Mouse (Mus musculus) embryonic facial prominence, embryonic 10.5 days (tissue): Measurements from ENCODE around the gene Frmd4a. TPM values are rescaled to one million over a fixed set of nuclear protein-coding genes. Genes with fewer than 3 reads are reported as not detected.

Experiments used
- DNase-seq: peaks from one replicate; pipeline ENCODE4 v3.0.0-alpha.2; 2017; ENCODE audit warnings: low spot score
- H3K27ac ChIP-seq: fragments of 300-500 bp; sonication (generic); replicated peaks from 2 replicates; pipeline ENCODE4 v1.5.1; 2016; ENCODE audit warnings: mild to moderate bottlenecking
- H3K27me3 ChIP-seq: fragments of 300-500 bp; sonication (generic); replicated peaks from 2 replicates; pipeline ENCODE4 v1.6.1; 2016; ENCODE audit warnings: low read depth, mild to moderate bottlenecking; ENCODE audit not compliant: poor library complexity, severe bottlenecking
- H3K36me3 ChIP-seq: fragments of 300-500 bp; sonication (generic); replicated peaks from 2 replicates; pipeline ENCODE4 v1.6.1; 2016; ENCODE audit warnings: mild to moderate bottlenecking, moderate library complexity
- H3K4me1 ChIP-seq: fragments of 300-500 bp; sonication (generic); 2 replicates; pipeline ENCODE4 v1.6.1; 2016
- H3K4me3 ChIP-seq: fragments of 300-500 bp; sonication (generic); 2 replicates; pipeline ENCODE4 v1.5.1; 2016; ENCODE audit warnings: mild to moderate bottlenecking, moderate library complexity
- H3K9me3 ChIP-seq: fragments of 300-500 bp; sonication (generic); 2 replicates; pipeline ENCODE4 v1.6.1; 2016; ENCODE audit warnings: mild to moderate bottlenecking
- WGBS: fragments of 180-500 bp; shearing (Covaris S2); methylation state at CpG from one replicate; pipeline ENCODE4 v1.1.7; 2016; 5-methylcytosine and 5-hydroxymethylcytosine counted together
- polyA plus RNA-seq: library from polyadenylated mRNA; unstranded; fragments of >200 nt; fragmentation: Nextera tagmentation; extraction: Ambion mirVana; gene quantifications from 2 replicates; pipeline ENCODE4 v1.2.1, GENCODE M21; 2016

Frmd4a gene
- polyA plus RNA-seq, 1 experiment from 2014 or later: 48.8 TPM

DNA sequence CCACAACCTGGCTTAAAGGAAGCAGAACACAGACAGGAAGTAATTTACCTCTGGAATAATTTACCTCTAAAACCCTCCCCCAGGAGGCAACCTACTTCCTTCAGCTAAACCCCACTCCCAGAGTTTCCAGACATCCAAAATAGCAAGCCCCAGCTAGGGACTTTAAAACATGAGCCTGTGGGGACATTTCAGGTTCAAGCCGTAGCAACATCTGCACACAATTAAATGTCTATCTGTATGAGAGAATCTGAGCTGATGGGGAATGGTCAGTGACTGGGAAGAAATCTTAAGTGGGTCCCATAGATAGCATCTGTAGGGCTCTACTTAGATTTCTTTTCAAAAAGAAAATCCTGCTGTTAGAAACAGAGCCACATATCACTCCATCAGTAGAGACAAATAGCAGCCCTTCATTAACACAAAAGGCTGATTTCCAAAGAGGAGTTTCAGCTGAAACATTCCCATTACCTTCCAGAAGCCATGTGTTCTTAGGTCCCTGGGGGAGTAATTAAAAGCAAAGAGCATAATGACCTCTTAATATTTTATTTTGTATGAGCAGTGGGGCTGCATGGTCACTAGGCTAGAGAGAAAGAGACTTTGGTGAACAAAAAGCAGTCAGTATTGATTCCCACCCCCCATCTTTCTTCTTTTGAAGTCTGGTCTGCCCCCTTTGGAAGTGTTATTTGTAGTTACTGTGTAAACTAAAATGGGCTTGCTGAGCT lies 505.4 kb downstream of the Frmd4a start:
- Histone ChIP-seq H3K4me3 (no peak overlapping the region), H3K36me3 (peaks cover 55% of the 10 kb centered on the region), H3K4me1 (peaks cover 15% of the 10 kb centered on the region), H3K27ac (no peak overlapping the region), H3K27me3 (no peaks in the 10 kb centered on the region), H3K9me3 (peaks cover 4% of the 10 kb centered on the region; the same call in 1 of the 2 replicates)
- WGBS: 27% methylated on average over 1 of the region's 1 CpGs
- no peak for DNase-seq

DNA sequence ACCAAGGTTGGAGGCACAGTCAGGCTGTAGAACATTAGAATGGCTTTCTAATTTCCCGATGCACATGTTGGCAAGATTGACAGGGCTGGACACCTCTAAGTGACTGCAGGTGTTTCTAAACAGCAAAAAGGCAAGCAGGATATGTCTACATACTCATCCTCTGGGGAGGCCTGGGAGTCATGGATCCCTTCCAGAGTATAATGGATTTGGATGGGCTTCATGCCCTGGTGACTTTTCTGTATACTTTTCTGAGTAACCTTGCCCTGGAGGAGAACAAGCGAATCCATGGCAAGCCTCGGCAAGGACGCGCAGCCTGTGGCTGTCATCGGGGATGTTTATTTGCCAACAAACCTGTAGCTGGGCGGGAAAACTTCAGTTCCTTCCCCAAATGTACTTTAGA lies 509.6 kb downstream of the Frmd4a start:
- Histone ChIP-seq H3K4me3 (no peak overlapping the region), H3K9me3 (no peaks in the 10 kb centered on the region), H3K4me1 (peaks cover 30% of the 10 kb centered on the region), H3K36me3 (peaks cover 52% of the 10 kb centered on the region), H3K27ac (no peak overlapping the region), H3K27me3 (no peaks in the 10 kb centered on the region)
- 68% methylated on average over 7 of the region's 7 CpGs for WGBS
- no peak for DNase-seq

DNA sequence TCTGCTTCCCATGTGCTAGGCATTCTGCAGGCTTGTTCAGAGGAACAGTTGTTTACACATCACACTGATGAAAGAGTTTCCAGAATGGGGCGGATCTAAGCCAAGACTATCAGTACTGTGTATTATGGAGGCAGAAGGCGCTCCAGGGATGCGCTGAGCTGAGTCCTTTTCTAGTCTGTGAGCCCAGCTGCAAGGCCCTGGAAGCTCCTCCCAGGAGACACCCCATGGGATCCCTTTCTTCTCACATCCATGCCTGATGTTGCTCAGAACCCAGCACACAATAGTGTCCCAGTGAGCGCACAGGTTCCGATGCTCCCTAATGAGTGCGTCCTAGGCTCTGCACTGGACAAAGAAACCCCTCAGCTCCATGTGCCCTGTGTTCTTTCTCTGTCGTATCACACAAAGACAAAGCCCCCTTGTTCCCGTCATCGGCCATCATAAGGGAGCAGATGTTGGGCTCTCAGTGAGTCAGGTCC lies 511.8 kb downstream of the Frmd4a start:
- H3K9me3 ChIP-seq: no peaks in the 10 kb centered on the region
- peak overlapping the region; percentile 80 for H3K27ac ChIP-seq
- H3K36me3 ChIP-seq: peaks cover 63% of the 10 kb centered on the region
- H3K4me3 ChIP-seq: no peak overlapping the region
- no peak for DNase-seq
- peaks cover 23% of the 10 kb centered on the region for H3K4me1 ChIP-seq
- no peaks in the 10 kb centered on the region for H3K27me3 ChIP-seq
- 44% methylated on average over 9 of the region's 9 CpGs for WGBS

DNA sequence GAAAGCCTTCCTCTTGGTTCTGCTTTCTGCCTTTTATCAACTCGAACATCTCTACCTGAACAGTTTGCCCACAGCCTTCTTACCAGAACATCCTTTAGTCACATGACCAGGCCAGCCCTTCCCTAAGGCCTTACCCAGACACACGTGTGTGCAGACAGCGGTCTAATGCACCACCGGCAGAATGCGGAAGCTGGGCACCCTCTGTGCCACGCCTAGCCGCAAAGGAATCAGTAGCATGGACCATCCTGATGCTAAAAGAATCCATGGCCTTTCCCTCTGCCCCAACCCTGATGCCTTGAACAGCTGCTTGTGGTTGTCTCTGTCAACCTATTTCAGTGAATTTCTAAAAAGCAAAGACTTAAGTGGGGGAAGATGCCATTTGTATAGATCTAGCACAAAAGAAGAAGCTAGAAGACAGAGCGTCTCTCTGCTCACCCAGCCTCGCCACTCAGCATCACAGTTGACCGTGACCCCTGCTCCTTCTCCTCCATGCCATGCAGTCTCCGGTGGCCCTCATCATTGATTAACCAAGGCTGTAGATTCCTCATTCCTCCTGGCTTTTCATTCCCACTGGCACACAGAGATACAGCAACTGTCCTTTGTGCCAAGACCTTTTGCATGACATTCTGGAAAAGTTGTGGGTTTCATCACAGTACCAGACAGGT lies 514.1 kb downstream of the Frmd4a start:
- peaks cover 23% of the 10 kb centered on the region for H3K4me1 ChIP-seq
- H3K36me3 ChIP-seq: peaks cover 76% of the 10 kb centered on the region
- no peak overlapping the region for H3K27ac ChIP-seq
- H3K4me3 ChIP-seq: no peak overlapping the region
- no peaks in the 10 kb centered on the region for H3K27me3 ChIP-seq
- DNase-seq: no peak
- WGBS: 93% methylated on average over 11 of the region's 11 CpGs
- H3K9me3 ChIP-seq: no peaks in the 10 kb centered on the region

DNA sequence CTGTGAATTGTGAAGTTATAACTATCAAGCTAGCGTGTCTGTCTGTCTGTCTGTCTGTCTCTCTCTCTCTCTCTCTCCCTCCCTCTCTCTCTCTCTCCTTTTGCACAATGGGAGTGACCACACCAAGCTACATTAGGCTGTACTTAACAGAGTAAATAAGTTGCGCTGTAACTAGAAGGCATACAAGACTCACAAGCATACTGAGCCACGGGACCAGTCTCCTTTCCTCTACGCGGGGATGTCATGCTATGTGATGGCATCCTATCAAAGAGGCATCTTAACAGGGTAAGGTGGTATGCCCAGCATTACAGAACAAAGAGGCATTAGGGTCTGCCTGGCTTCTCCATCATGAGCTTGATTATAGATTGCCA lies 514.7 kb downstream of the Frmd4a start:
- Histone ChIP-seq H3K4me1 (peaks cover 19% of the 10 kb centered on the region), H3K36me3 (peaks cover 81% of the 10 kb centered on the region), H3K27me3 (no peaks in the 10 kb centered on the region), H3K4me3 (no peak overlapping the region), H3K27ac (no peak overlapping the region), H3K9me3 (no peaks in the 10 kb centered on the region)
- WGBS: 96% methylated on average over 5 of the region's 5 CpGs
- DNase-seq: no peak

DNA sequence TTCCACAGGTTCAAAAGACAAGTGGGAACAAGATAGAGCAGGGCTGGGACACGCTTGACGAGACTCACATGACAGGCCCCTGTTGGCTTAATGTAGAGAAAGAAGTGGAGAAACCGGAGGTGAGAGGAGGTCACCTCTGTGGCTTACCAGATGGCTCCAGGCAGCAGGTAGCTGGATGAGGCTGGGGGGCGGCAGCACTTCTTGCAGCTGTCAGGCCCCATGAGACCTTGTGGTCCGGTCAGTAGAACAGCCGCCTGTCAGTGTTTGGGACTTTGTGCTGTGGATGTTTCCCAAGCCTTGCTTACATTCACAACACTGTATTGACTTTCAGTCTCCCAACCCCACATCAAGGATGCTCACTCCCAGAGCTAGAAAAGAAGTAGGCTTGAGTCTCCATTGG lies 515.4 kb downstream of the Frmd4a start:
- no peak overlapping the region for H3K27ac ChIP-seq
- H3K4me1 ChIP-seq: peaks cover 18% of the 10 kb centered on the region
- no peak for DNase-seq
- H3K4me3 ChIP-seq: no peak overlapping the region
- peaks cover 88% of the 10 kb centered on the region for H3K36me3 ChIP-seq
- no peaks in the 10 kb centered on the region for H3K27me3 ChIP-seq
- no peaks in the 10 kb centered on the region for H3K9me3 ChIP-seq
- WGBS: 88% methylated on average over 6 of the region's 6 CpGs

DNA sequence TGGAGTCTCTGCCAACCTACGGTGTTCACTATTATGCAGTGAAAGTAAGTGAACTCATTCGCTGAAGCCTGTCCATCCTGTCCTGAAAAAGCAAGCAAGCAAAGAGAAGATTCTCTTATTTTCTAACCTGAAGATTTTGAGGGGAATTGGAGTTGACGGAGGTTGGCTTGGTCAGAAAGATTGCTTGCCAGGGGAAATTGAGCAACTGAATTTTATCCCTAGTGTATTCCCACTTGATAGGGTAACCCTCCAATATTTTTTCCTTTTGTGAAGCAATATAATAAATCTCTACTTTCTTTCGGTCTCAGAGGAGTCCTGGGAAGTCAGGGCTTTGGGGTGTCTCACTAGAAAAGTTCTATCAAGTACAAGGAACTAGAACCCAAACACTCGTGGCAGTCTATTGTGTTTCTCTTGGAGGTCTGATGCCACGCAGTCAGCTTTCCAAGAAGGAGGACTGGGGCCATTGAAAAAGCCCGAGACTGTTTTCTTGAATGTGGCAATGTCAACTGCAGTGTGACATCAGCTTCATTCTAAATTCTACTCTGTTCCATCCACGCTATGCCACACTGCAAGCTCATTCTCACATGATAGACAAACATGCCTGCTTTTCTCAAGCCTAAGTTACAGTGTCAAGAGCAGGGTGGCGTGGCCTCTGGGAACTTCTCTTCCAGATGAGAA lies 517.8 kb downstream of the Frmd4a start:
- H3K4me3 ChIP-seq: no peak overlapping the region
- H3K27ac ChIP-seq: no peak overlapping the region
- DNase-seq: no peak
- H3K4me1 ChIP-seq: peaks cover 23% of the 10 kb centered on the region
- no peaks in the 10 kb centered on the region for H3K9me3 ChIP-seq
- WGBS: 91% methylated on average over 9 of the region's 9 CpGs
- no peaks in the 10 kb centered on the region for H3K27me3 ChIP-seq
- peaks cover 98% of the 10 kb centered on the region for H3K36me3 ChIP-seq

DNA sequence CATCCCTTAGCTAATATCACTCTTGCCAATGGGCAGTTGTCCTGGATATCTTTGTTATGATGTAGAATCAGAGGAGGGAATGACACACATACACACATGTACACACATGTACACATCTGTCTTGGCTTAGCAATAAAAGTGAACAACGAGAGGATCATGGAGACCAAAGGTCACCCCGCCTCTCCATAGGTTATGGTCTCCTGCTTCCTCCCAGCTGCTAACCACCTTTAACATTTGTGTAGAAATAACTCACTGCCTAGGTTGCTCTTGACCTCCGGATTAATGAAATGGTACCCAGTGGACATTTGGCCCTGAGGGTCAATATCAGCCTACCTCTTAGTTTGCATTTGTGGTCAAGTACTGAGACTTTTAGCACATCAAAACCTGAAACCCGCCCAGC lies 523.8 kb downstream of the Frmd4a start:
- DNase-seq: no peak
- Histone ChIP-seq H3K4me1 (peaks cover 75% of the 10 kb centered on the region), H3K9me3 (no peaks in the 10 kb centered on the region), H3K27me3 (no peaks in the 10 kb centered on the region), H3K4me3 (no peak overlapping the region), H3K36me3 (peaks cover 75% of the 10 kb centered on the region), H3K27ac (peak overlapping the region; percentile 78; the same call in 1 of the 2 replicates)
- WGBS: 37% methylated on average over 4 of the region's 4 CpGs

DNA sequence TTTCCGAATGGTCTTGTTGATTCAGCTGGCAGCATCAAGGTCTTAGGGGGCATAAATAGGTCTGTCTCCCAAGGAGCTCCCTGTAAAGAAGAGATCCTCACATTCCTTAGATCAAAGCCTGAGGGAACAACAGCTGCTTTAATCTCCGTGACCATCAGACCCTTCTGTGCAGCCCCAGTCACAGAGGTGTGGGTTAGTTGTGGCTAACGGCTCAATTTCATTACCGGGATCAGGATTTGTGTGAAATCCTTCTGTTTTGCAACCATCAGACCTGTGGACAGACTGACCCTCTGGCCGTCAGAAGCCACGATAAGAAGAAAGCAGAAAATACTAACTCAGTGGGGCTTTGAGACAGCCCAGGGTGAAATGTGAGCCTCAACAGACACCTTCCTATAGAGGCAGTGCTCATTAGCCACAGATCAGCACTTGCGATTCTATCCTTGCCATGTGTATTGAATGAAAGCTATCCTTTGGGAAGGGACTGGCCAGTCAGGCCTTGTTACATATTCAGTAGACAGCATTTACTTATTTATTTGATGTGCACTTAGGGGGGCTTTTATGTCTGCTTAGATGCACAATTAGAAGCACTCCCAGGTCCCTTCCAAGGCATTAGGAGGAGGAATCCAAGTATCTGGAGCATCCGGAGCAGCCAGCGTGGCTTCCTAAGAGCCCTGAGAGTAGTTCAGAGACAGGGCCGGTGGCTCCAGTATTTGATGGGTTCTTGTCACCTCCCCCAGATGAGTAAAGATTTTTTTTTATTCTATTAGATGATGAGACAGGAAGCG lies 524.5 kb downstream of the Frmd4a start:
- peaks cover 82% of the 10 kb centered on the region for H3K4me1 ChIP-seq

DNA sequence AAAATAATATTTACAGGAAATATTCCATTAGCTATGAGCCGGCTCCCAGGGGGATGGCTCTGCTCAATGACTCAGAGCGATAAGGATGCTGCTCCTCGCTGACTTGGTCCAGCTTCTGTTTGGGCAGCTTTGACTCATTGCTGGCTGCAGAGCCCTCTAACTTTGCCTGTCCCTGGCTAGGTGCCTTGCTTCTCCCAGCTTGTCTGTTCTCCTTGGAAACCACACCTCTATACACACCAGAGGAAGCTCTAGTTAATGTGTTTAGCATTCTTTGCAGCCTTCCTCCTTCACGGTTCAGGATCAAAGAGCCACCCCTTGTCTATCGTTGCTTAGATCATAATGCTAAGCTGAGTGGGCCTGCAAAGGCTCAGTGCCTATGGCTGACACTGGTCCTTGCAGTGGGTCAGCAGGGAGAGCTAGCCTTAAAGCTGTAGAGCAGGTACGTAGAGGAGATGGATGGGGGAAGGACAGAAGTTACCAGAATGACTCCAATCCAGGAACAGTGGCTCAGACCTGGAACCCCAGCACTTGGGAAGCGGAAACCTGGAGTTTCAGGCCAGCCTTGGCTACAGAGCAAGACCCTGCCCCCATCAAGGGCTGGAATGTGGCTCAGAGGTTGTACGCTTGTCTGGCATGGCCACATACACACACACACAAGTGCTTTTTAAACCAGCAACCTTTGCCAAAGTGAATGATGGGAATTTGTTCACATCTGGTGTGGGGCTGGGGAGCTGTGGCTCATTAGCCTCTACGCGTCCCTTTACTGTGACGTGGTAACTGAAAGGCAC lies 525.3 kb downstream of the Frmd4a start:
- Histone ChIP-seq H3K27ac (peak overlapping the region; percentile 78), H3K4me1 (peaks cover 82% of the 10 kb centered on the region), H3K9me3 (no peaks in the 10 kb centered on the region), H3K27me3 (no peaks in the 10 kb centered on the region), H3K4me3 (no peak overlapping the region), H3K36me3 (peaks cover 61% of the 10 kb centered on the region)
- DNase-seq: no peak
- 60% methylated on average over 11 of the region's 11 CpGs for WGBS

More for the DNA sequence above, 524.5 kb downstream of the Frmd4a start:
- DNase-seq: peak; percentile 33
- H3K27ac ChIP-seq: peak overlapping the region; percentile 78
- H3K9me3 ChIP-seq: no peaks in the 10 kb centered on the region
- peaks cover 69% of the 10 kb centered on the region for H3K36me3 ChIP-seq
- 28% methylated on average over 11 of the region's 11 CpGs for WGBS
- no peak overlapping the region for H3K4me3 ChIP-seq
- H3K27me3 ChIP-seq: no peaks in the 10 kb centered on the region

DNA sequence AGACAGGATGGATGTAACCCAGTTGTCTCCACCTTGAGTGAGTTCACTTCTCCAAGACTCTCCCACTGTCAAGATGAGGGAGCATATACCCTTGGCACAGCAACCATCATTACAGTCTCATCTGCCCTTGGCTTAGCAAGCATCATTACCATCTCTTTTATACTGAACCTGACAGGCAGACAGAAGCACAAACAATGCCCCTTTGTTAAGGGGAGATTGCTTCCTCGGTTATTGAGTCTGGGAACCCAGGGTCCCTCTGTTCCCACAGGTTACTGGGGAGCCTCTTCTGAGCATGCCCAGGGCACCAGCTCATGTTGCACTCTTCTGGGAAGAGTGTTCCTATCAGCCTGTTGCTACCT lies 525.9 kb downstream of the Frmd4a start:
- no peaks in the 10 kb centered on the region for H3K27me3 ChIP-seq
- H3K36me3 ChIP-seq: peaks cover 59% of the 10 kb centered on the region
- WGBS: 13% methylated on average over 1 of the region's 1 CpGs
- peaks cover 78% of the 10 kb centered on the region for H3K4me1 ChIP-seq
- no peak for DNase-seq
- H3K4me3 ChIP-seq: no peak overlapping the region
- no peaks in the 10 kb centered on the region for H3K9me3 ChIP-seq
- H3K27ac ChIP-seq: peak overlapping the region; percentile 78

DNA sequence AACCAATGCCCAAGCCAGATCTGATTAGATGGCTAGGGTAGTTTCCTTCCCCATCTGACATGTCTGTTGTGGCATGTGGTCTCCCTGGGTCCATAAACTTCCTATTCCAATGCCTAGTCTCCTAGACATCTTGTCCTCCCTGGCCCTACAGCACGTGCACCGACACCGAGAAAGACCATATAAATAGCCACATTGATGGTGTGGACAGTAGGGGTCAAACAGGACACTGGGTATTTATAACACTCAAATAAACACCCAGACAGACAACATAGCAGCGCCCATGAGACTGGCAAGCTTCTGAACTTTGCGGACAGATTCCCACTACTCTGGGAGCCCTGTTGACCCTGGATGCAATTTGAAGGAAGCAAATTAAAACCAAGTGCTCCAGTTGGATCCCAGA lies 526.8 kb downstream of the Frmd4a start:
- no peaks in the 10 kb centered on the region for H3K27me3 ChIP-seq
- H3K4me3 ChIP-seq: no peak overlapping the region
- 74% methylated on average over 5 of the region's 5 CpGs for WGBS
- peaks cover 79% of the 10 kb centered on the region for H3K4me1 ChIP-seq
- H3K9me3 ChIP-seq: no peaks in the 10 kb centered on the region
- peaks cover 61% of the 10 kb centered on the region for H3K36me3 ChIP-seq
- DNase-seq: no peak
- no peak overlapping the region for H3K27ac ChIP-seq
